19 mouse cellular contexts compared by ENCODE assay signal in genomic region chr13:98700661-98701308, GRCm38 (mm10). TPM values are rescaled to one million over a fixed set of nuclear protein-coding genes. Genes with fewer than 3 reads are reported as not detected.
DNase-seq lines count a peak whose midpoint lies in the region; ATAC-seq lines count a peak whose summit lies in the region.
"Had no signal": no experiment of that assay in that cellular context is flagged by ENCODE, and none has a peak within 500 bp of the region (broad histone marks: within the 10 kb centered on the region; RNA-seq: fewer than 3 reads in every experiment).

No protein-coding gene starts in this region.

- H3K4me2 ChIP-seq in liver, embryonic 11.5 days = no peak overlapping the region
- no peak overlapping the region for H3K4me2 ChIP-seq in liver, embryonic 12.5 days
- no peak overlapping the region for H3K4me2 ChIP-seq in embryonic facial prominence, embryonic 14.5 days (ENCODE audit: low read depth, low read length)
- H3K4me2 ChIP-seq: hindbrain, embryonic 12.5 days; liver, embryonic 13.5 days had no signal

- no peak overlapping the region for H3K4me3 ChIP-seq in heart, embryonic 10.5 days
- H3K4me3 ChIP-seq in liver, embryonic 11.5 days (ENCODE audit: low read depth, low read length) = no peak overlapping the region
- no peak overlapping the region for H3K4me3 ChIP-seq in liver, embryonic 12.5 days
- H3K4me3 ChIP-seq in embryonic facial prominence, embryonic 14.5 days (ENCODE audit: low read depth, low read length) = no peak overlapping the region
- H3K4me3 ChIP-seq: hindbrain, embryonic 12.5 days; liver, embryonic 13.5 days had no signal

- no peaks in the 10 kb centered on the region for H3K9me3 ChIP-seq in heart, embryonic 10.5 days
- no peaks in the 10 kb centered on the region for H3K9me3 ChIP-seq in liver, embryonic 11.5 days (ENCODE audit: control insufficient read depth, low read length)
- H3K9me3 ChIP-seq in liver, embryonic 12.5 days (replicated peaks) = no peaks in the 10 kb centered on the region
- no peaks in the 10 kb centered on the region for H3K9me3 ChIP-seq in embryonic facial prominence, embryonic 14.5 days (ENCODE audit: control insufficient read depth, low read length)
- H3K9me3 ChIP-seq: hindbrain, embryonic 12.5 days; liver, embryonic 13.5 days; megakaryocyte, embryonic 14.5 days had no signal

- DNase-seq in heart, embryonic 10.5 days (ENCODE audit: low spot score) = peak; percentile 72
- no peak for DNase-seq in heart, adult 9 months (ENCODE audit: low spot score in 2 of 2)
- DNase-seq in liver, embryonic 11.5 days (ENCODE audit: low spot score) = peak; percentile 28
- peak; percentile 56 for DNase-seq in embryonic facial prominence, embryonic 14.5 days (ENCODE audit: low spot score)
- DNase-seq in lung, postnatal 36 days = peak; percentile 19
- DNase-seq in spleen, adult 12 weeks (ENCODE audit: low spot score) = no peak
- DNase-seq in T-cell, adult 2 months (ENCODE audit: low spot score) = no peak
- DNase-seq: cerebellum, postnatal 14 days; layer of hippocampus, adult 9-11 months; liver, embryonic 13.5 days; thymus, postnatal 25 days had no signal

- 66% methylated on average over 10 of the region's 10 CpGs for whole genome bisulfite sequencing in heart, embryonic 10.5 days
- 74% methylated on average over 10 of the region's 10 CpGs for WGBS in liver, embryonic 11.5 days
- 59% methylated on average over 10 of the region's 10 CpGs for WGBS in liver, embryonic 12.5 days (ENCODE audit: insufficient replicate concordance)
- 40% methylated on average over 10 of the region's 10 CpGs for WGBS in embryonic facial prominence, embryonic 14.5 days

- no peak for ATAC-seq in liver, embryonic 11.5 days (replicated peaks; ENCODE audit: low FRiP score)
- no peak for ATAC-seq in liver, embryonic 12.5 days
- peak; percentile 18; the same call in 1 of the 2 replicates for ATAC-seq in embryonic facial prominence, embryonic 14.5 days (ENCODE audit: low read depth)
- ATAC-seq: Patski had no signal

- H3K4me1 ChIP-seq in heart, embryonic 10.5 days = peaks cover 29% of the 10 kb centered on the region
- no peaks in the 10 kb centered on the region for H3K4me1 ChIP-seq in liver, embryonic 11.5 days (replicated peaks; ENCODE audit: control insufficient read depth, insufficient read depth, low read length)
- H3K4me1 ChIP-seq in liver, embryonic 12.5 days = no peaks in the 10 kb centered on the region
- H3K4me1 ChIP-seq in embryonic facial prominence, embryonic 14.5 days (ENCODE audit: control insufficient read depth, insufficient read depth, low read length) = peaks cover 5% of the 10 kb centered on the region; the same call in 1 of the 2 replicates
- H3K4me1 ChIP-seq: liver, embryonic 13.5 days had no signal

- H3K9ac ChIP-seq in liver, embryonic 11.5 days (ENCODE audit: low read depth, low read length) = no peak overlapping the region
- no peak overlapping the region for H3K9ac ChIP-seq in liver, embryonic 12.5 days
- H3K9ac ChIP-seq in embryonic facial prominence, embryonic 14.5 days (ENCODE audit: low read depth, low read length) = no peak overlapping the region
- H3K9ac ChIP-seq: hindbrain, embryonic 12.5 days; liver, embryonic 13.5 days had no signal

- no peaks in the 10 kb centered on the region for H3K36me3 ChIP-seq in heart, embryonic 10.5 days
- no peaks in the 10 kb centered on the region for H3K36me3 ChIP-seq in liver, embryonic 11.5 days (ENCODE audit: control insufficient read depth, insufficient read depth, low read length)
- H3K36me3 ChIP-seq in liver, embryonic 12.5 days = no peaks in the 10 kb centered on the region
- H3K36me3 ChIP-seq in embryonic facial prominence, embryonic 14.5 days (ENCODE audit: control insufficient read depth, insufficient read depth, low read length) = no peaks in the 10 kb centered on the region
- H3K36me3 ChIP-seq: hindbrain, embryonic 12.5 days; liver, embryonic 13.5 days had no signal

- peaks cover 5% of the 10 kb centered on the region for H3K27me3 ChIP-seq in heart, embryonic 10.5 days (ENCODE audit: insufficient read depth, poor library complexity, severe bottlenecking)
- peaks cover 6% of the 10 kb centered on the region for H3K27me3 ChIP-seq in liver, embryonic 11.5 days (replicated peaks; ENCODE audit: control insufficient read depth, insufficient read depth, low read length)
- H3K27me3 ChIP-seq in liver, embryonic 12.5 days (replicated peaks) = peaks cover 20% of the 10 kb centered on the region
- H3K27me3 ChIP-seq in embryonic facial prominence, embryonic 14.5 days (replicated peaks; ENCODE audit: control insufficient read depth, insufficient read depth, low read length) = peaks cover 2% of the 10 kb centered on the region
- H3K27me3 ChIP-seq: Patski had no signal

- H3K27ac ChIP-seq in heart, embryonic 10.5 days = no peak overlapping the region
- H3K27ac ChIP-seq in liver, embryonic 11.5 days (ENCODE audit: low read depth, low read length) = no peak overlapping the region
- no peak overlapping the region for H3K27ac ChIP-seq in liver, embryonic 12.5 days
- no peak overlapping the region for H3K27ac ChIP-seq in embryonic facial prominence, embryonic 14.5 days (replicated peaks; ENCODE audit: low read depth, low read length)
- H3K27ac ChIP-seq: hindbrain, embryonic 12.5 days; kidney, postnatal 0 days; liver, embryonic 13.5 days had no signal

RNA-seq across cellular contexts. Expression of gene Tmem171, which starts 6.2 kb away (rescaled TPM):
- 0.73 and 1.0 TPM in 2 replicates for polyA plus RNA-seq in heart, embryonic 10.5 days (2016; fragmentation: Nextera tagmentation; extraction: Ambion mirVana)
- polyA plus RNA-seq in liver, embryonic 11.5 days (2014; fragmentation: Nextera tagmentation; extraction: Ambion mirVana) = 0.19 TPM in 1 of 2 replicates, not detected in the other
- not detected in 2 replicates for polyA plus RNA-seq in liver, embryonic 12.5 days (2016; fragmentation: Nextera tagmentation; extraction: Ambion mirVana)
- 0.35 and 0.57 TPM in 2 replicates for polyA plus RNA-seq in embryonic facial prominence, embryonic 14.5 days (2014; fragmentation: Nextera tagmentation; extraction: Ambion mirVana)
- polyA plus RNA-seq: embryonic facial prominence, embryonic 11.5 days; liver, embryonic 13.5 days; midbrain, postnatal 0 days; neural tube, embryonic 11.5 days had no signal

Comparison
In these comparisons a context has a peak if more than half of its experiments do, and no peak if none do; other contexts are left out.
1. DNase-seq: peak in heart, embryonic 10.5 days (single experiment), liver, embryonic 11.5 days (single experiment), embryonic facial prominence, embryonic 14.5 days (single experiment) and lung, postnatal 36 days (single experiment); none in heart, adult 9 months (0 of 2), spleen, adult 12 weeks (single experiment) and T-cell, adult 2 months (single experiment).